Mouse (Mus musculus): Measurements from ENCODE around the gene Gm21887. TPM values are rescaled to one million over a fixed set of nuclear protein-coding genes. Genes with fewer than 3 reads are reported as not detected.
"Not testable (repeated sequence)": the region's sequence is repeated elsewhere in the genome, so short reads cannot be mapped to it uniquely, and the experiment has no call there.

The Gm21887 gene
- polyA plus RNA-seq, 1 experiment from 2014 or later: 223 TPM

DNA sequence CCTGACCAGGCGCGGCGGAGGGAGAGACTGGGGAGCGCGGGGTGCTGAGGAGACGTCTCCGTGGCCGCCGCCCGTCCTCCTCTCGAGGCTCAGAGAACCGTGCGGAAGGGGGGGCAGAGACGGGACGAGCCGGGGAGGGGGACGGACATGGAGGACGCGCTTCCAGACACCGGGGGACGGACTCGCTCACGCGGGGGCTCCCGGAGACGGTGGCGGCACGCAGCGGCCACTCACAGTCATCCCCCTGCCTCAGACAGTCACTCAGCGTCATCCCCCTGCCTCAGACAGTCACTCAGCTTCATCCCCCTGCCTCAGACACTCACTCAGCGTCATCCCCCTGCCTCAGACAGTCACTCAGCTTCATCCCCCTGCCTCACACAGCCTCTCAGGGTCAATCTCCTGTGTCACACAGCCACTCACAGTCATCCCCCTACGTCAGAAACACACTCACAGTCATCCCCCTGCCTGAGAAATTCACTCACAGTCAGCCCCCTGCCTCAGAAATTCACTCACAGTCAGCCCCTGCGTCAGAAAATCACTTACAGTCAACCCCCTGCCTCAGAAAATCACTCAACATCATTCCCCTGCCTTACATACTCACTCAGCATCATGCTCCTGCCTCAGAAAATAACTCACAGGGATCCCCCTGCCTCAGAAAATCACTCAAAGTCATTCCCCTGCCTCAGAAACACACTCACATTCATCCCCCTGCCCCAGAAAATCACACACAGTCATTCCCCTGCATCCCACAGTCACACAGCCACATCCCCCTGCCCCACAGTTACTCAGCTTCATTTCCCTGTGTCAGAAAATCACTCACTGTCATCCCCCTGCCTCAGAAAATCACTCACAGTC lies 15.2 kb upstream of the Gm21887 start:
- not testable (repeated sequence) for H3K27me3 ChIP-seq (replicated peaks; ENCODE audit: control insufficient read depth, insufficient read depth, low read length); H3K4me2 ChIP-seq (ENCODE audit: low read length); DNase-seq (ENCODE audit: low spot score); H3K4me1 ChIP-seq (replicated peaks; ENCODE audit: control insufficient read depth, insufficient read depth, low read length); H3K4me3 ChIP-seq (ENCODE audit: low read depth, low read length); ATAC-seq (replicated peaks; ENCODE audit: low FRiP score, low TSS enrichment, low read depth); H3K27ac ChIP-seq (ENCODE audit: low read depth); H3K9ac ChIP-seq (ENCODE audit: low read length)
- Histone ChIP-seq H3K9me3 (ENCODE audit: control insufficient read depth, low read length) (peaks cover 57% of the 10 kb centered on the region), H3K36me3 (ENCODE audit: control insufficient read depth, insufficient read depth, low read length) (peaks cover 13% of the 10 kb centered on the region)
- 69% methylated on average over 33 of the region's 33 CpGs for WGBS

DNA sequence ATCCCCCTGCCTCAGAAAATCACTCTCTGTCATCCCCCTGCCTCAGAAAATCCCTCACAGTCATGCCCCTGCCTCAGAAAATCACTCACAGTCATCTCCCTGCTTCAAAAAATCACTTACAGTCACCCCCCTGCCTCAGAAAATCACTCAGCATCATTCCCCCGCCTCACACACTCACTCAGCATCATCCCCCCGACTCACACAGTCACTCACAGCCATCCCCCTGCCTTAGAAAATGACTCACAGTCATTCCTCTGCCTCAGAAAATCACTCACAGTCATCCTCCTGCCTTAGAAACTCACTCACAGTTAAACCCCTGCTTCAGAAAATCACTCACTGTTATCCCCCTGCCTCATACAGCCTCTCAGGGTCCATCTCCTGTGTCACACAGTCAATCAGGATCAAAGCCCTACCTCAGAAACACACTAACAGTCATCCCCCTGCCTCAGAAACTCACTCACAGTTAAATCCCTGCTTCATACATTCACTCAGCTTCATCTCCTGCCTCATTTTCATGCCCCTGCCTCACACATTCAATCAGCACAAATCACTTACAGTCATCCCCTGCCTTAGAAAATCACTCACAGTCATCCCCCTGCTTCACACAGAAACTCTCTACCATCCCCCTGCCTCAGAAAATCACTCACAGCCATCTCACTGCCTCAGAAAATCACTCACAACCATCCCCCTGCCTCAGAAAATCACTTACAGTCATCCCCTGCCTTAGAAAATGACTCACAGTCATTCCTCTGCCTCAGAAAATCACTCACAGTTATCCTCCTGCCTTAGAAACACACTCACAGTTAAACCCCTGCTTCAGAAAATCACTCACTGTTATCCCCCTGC lies 14.4 kb upstream of the Gm21887 start:
- not testable (repeated sequence) for H3K4me2 ChIP-seq (ENCODE audit: low read length); H3K4me3 ChIP-seq (ENCODE audit: low read depth, low read length); H3K27ac ChIP-seq (ENCODE audit: low read depth); H3K36me3 ChIP-seq (ENCODE audit: control insufficient read depth, insufficient read depth, low read length); ATAC-seq (replicated peaks; ENCODE audit: low FRiP score, low TSS enrichment, low read depth); H3K4me1 ChIP-seq (replicated peaks; ENCODE audit: control insufficient read depth, insufficient read depth, low read length); H3K9ac ChIP-seq (ENCODE audit: low read length); H3K27me3 ChIP-seq (replicated peaks; ENCODE audit: control insufficient read depth, insufficient read depth, low read length)
- peak; percentile 60 for DNase-seq (ENCODE audit: low spot score)
- WGBS: 57% methylated on average over 2 of the region's 2 CpGs
- H3K9me3 ChIP-seq (ENCODE audit: control insufficient read depth, low read length): peaks cover 52% of the 10 kb centered on the region

DNA sequence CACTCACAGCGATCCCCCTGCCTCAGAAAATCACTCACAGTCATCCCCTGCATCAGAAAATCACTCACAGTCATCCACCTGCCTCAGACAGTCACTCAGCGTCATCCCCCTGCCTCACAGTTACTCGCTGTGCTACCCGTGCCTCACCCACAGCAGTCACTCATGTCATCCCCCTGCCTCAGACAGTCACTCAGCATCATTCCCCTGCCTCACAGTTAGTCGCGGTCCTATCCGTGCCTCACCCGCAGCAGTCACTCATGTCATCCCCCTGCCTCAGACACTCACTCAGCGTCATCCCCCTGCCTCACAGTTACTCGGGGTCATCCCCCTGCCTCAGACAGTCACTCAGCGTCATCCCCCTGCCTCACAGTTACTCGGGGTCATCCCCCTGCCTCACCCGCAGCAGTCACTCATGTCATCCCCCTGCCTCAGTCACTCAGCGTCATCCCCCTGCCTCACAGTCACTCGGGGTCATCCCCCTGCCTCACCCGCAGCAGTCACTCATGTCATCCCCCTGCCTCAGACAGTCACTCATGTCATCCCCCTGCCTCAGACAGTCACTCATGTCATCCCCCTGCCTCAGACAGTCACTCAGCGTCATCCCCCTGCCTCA lies 13.4 kb upstream of the Gm21887 start:
- not testable (repeated sequence) for H3K27ac ChIP-seq (ENCODE audit: low read depth); H3K4me3 ChIP-seq (ENCODE audit: low read depth, low read length); H3K36me3 ChIP-seq (ENCODE audit: control insufficient read depth, insufficient read depth, low read length); H3K27me3 ChIP-seq (replicated peaks; ENCODE audit: control insufficient read depth, insufficient read depth, low read length); H3K4me1 ChIP-seq (replicated peaks; ENCODE audit: control insufficient read depth, insufficient read depth, low read length); H3K9ac ChIP-seq (ENCODE audit: low read length); DNase-seq (ENCODE audit: low spot score); ATAC-seq (replicated peaks; ENCODE audit: low FRiP score, low TSS enrichment, low read depth); H3K4me2 ChIP-seq (ENCODE audit: low read length)
- peaks cover 51% of the 10 kb centered on the region for H3K9me3 ChIP-seq (ENCODE audit: control insufficient read depth, low read length)
- WGBS: 60% methylated on average over 17 of the region's 17 CpGs

DNA sequence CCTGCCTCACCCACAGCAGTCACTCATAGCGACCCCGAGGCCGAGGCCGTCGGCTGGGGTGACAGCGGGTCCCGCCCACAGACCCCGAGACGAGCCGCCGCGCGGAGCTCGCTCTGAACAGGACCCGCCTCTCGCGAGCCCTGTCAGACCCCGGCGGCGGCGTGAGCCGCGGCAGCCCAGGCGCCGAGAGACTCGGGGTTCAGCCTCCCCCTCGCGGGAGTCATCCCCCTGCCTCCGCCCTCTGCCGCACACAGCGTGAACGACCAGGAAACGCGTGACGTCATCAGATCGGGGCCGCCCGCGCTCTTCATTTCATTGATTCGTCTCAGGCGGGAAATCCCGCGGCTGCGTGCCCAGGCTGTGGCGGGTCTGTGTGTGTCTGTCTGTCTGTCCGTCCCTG lies 12.5 kb upstream of the Gm21887 start:
- not testable (repeated sequence) for H3K4me1 ChIP-seq (replicated peaks; ENCODE audit: control insufficient read depth, insufficient read depth, low read length); H3K36me3 ChIP-seq (ENCODE audit: control insufficient read depth, insufficient read depth, low read length); H3K27me3 ChIP-seq (replicated peaks; ENCODE audit: control insufficient read depth, insufficient read depth, low read length); H3K27ac ChIP-seq (ENCODE audit: low read depth); DNase-seq (ENCODE audit: low spot score)
- Histone ChIP-seq H3K4me2 (ENCODE audit: low read length) (peak overlapping the region; percentile 79), H3K4me3 (ENCODE audit: low read depth, low read length) (peak overlapping the region; percentile 33), H3K9ac (ENCODE audit: low read length) (peak overlapping the region; percentile 37), H3K9me3 (ENCODE audit: control insufficient read depth, low read length) (peaks cover 51% of the 10 kb centered on the region)
- WGBS: 60% methylated on average over 46 of the region's 46 CpGs
- ATAC-seq (replicated peaks; ENCODE audit: low FRiP score, low TSS enrichment, low read depth): peak; percentile 25

DNA sequence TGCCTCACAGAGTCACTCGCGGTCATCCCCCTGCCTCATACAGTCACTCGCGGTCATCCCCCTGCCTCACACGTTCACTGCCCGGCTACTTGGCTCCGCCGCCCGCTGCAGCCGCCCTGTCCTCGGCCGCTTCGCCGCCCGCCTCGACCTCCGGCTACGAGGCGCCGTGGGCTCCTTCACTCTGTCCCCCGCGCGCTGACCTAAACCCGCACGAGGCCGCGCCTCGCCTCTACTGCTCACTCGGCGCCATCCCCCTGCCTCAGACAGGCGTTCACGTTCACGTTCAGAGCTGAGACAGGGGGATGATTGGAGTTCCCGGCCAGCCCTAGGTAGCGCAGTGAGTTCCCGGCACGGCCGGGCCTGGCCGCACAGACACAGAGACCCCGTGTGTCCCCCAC lies 12.0 kb upstream of the Gm21887 start:
- Histone ChIP-seq H3K4me2 (ENCODE audit: low read length) (peak overlapping the region; percentile 79), H3K9me3 (ENCODE audit: control insufficient read depth, low read length) (peaks cover 47% of the 10 kb centered on the region), H3K27ac (ENCODE audit: low read depth) (peak overlapping the region; percentile 51), H3K9ac (ENCODE audit: low read length) (peak overlapping the region; percentile 37), H3K4me3 (ENCODE audit: low read depth, low read length) (peak overlapping the region; percentile 33)
- not testable (repeated sequence) for H3K27me3 ChIP-seq (replicated peaks; ENCODE audit: control insufficient read depth, insufficient read depth, low read length); H3K4me1 ChIP-seq (replicated peaks; ENCODE audit: control insufficient read depth, insufficient read depth, low read length); H3K36me3 ChIP-seq (ENCODE audit: control insufficient read depth, insufficient read depth, low read length); DNase-seq (ENCODE audit: low spot score)
- peak; percentile 46; the same call in 1 of the 2 replicates for ATAC-seq (replicated peaks; ENCODE audit: low FRiP score, low TSS enrichment, low read depth)
- 52% methylated on average over 40 of the region's 40 CpGs for WGBS

DNA sequence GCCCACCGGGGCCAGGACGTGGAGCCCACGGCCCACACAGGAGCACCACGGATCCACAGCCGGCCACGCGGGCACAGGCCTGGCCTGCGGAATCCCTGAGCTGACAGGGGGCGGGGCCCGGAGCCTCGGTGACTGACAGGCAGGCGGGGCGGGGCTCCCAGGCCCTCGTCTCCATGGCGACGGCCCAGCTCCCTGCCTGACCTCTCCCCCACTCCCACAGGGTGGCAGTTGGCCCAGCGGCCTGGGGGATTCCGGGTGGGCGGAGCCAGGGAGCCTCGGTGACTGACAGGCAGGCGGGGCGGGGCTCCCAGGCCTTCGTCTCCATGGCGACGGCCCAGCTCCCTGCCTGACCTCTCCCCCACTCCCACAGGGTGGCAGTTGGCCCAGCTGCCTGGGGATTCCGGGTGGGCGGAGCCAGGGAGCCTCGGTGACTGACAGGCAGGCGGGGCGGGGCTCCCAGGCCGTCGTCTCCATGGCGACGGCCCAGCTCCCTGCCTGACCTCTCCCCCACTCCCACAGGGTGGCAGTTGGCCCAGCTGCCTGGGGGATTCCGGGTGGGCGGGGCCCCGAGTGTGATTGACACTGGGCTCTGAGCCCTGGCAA lies 11.5 kb upstream of the Gm21887 start:
- H3K36me3 ChIP-seq (ENCODE audit: control insufficient read depth, insufficient read depth, low read length); H3K4me1 ChIP-seq (replicated peaks; ENCODE audit: control insufficient read depth, insufficient read depth, low read length); H3K27me3 ChIP-seq (replicated peaks; ENCODE audit: control insufficient read depth, insufficient read depth, low read length): not testable (repeated sequence)
- H3K9me3 ChIP-seq (ENCODE audit: control insufficient read depth, low read length): peaks cover 42% of the 10 kb centered on the region
- H3K4me3 ChIP-seq (ENCODE audit: low read depth, low read length): peak overlapping the region; percentile 33
- WGBS: 40% methylated on average over 37 of the region's 37 CpGs
- DNase-seq (ENCODE audit: low spot score) (peak; percentile 56), ATAC-seq (replicated peaks; ENCODE audit: low FRiP score, low TSS enrichment, low read depth) (peak; percentile 93)
- H3K9ac ChIP-seq (ENCODE audit: low read length): peak overlapping the region; percentile 37; the same call in 1 of the 2 replicates
- H3K4me2 ChIP-seq (ENCODE audit: low read length): peak overlapping the region; percentile 79
- peak overlapping the region; percentile 51; the same call in 1 of the 2 replicates for H3K27ac ChIP-seq (ENCODE audit: low read depth)

DNA sequence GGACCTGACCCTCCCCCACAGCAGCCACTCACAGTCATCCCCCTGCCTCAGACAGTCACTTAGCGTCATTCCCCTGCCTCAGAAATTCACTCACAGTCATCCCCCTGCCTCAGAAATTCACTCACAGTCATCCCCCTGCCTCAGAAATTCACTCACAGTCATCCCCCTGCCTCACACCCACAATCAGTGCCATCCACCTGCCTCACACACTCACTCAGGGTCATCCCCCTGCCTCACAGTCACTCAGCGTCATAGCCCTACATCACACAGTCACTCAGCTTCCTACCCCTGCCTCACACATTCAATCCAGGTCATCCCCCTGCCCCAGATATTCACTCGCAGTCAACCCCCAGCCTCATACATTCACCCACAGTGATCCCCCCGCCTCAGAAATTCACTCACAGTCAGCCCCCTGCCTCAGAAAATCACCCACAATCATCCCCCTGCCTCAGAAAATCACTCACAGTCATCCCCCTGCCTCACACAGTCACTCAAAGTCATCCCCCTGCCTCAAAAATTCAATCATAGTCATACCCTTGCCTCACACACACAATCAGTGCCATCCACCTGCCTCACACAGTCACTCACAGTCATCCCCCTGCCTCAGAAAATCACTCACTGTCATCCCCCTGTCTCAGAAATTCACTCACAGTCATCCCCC lies 10.8 kb upstream of the Gm21887 start:
- H3K9ac ChIP-seq (ENCODE audit: low read length); ATAC-seq (replicated peaks; ENCODE audit: low FRiP score, low TSS enrichment, low read depth); H3K36me3 ChIP-seq (ENCODE audit: control insufficient read depth, insufficient read depth, low read length); H3K4me1 ChIP-seq (replicated peaks; ENCODE audit: control insufficient read depth, insufficient read depth, low read length); H3K27me3 ChIP-seq (replicated peaks; ENCODE audit: control insufficient read depth, insufficient read depth, low read length); H3K27ac ChIP-seq (ENCODE audit: low read depth): not testable (repeated sequence)
- WGBS: 58% methylated on average over 4 of the region's 4 CpGs
- Histone ChIP-seq H3K4me3 (ENCODE audit: low read depth, low read length) (peak overlapping the region; percentile 33; the same call in 1 of the 2 replicates), H3K4me2 (ENCODE audit: low read length) (peak overlapping the region; percentile 79), H3K9me3 (ENCODE audit: control insufficient read depth, low read length) (peaks cover 39% of the 10 kb centered on the region)
- peak; percentile 51 for DNase-seq (ENCODE audit: low spot score)
